Mouse (Mus musculus): Measurements from ENCODE around the gene Olfr1420. TPM values are rescaled to one million over a fixed set of nuclear protein-coding genes. Genes with fewer than 3 reads are reported as not detected.

Olfr1420 gene
- polyA plus RNA-seq (2012; rRNA removed): not detected in 2 replicates

DNA sequence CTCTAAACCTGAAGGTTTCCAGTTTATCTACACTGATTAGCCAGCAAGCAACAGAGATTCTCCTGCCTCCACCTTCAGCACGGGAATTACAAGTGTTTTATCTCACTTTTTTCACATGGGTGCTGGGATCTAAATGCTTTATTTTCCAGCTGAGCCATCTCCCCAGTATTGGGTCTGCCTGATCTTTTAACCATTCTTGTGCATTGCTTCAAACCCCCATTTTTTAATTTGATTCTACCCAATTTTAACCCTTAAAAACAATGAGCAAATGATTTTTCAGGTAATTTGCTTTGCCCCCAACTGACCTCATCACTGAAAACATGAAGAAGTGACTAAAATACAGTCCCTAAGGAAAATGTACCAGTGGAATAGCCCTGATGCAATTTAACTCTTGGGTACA, at the start of gene Olfr1420:
Gene Olfr1420, plus strand, starts transcription at position 301 of the 400 bp plus-strand sequence.
- H3K4me3 ChIP-seq (ENCODE audit: insufficient read depth, low read depth, low read length): no peak within 1 kb of the TSS
- no peak for TF ChIP-seq CTCF (conservative IDR thresholded peaks at IDR 0.05; ENCODE audit: insufficient read depth, insufficient read length, low read depth, low read length)
- no peak for TF ChIP-seq POLR2A (IDR thresholded peaks at IDR 0.05; ENCODE audit: low read depth, low read length)
- no peaks in the 10 kb centered on the region for H3K27me3 ChIP-seq (replicated peaks; ENCODE audit: control insufficient read depth, insufficient read depth, low read length)
- no peaks in the 10 kb centered on the region for H3K4me1 ChIP-seq (ENCODE audit: control insufficient read depth, insufficient read depth, low read length)
- no peak within 1 kb of the TSS for H3K27ac ChIP-seq (ENCODE audit: insufficient read depth, low read depth, low read length)
- no peak for DNase-seq
- no peaks in the 10 kb centered on the region for H3K36me3 ChIP-seq (ENCODE audit: control insufficient read depth, insufficient read depth, low read length)
- 52% methylated on average over 1 of the region's 1 CpGs for WGBS

- DNase-seq: no peak
- no peaks in the 10 kb centered on the region for H3K36me3 ChIP-seq (ENCODE audit: control insufficient read depth, insufficient read depth, low read length)
- 0 out of 2 replicates have a peak, but pooled peaks cover 2% of the 10 kb centered on the region for H3K4me1 ChIP-seq (ENCODE audit: control insufficient read depth, insufficient read depth, low read length)
- H3K4me3 ChIP-seq (ENCODE audit: insufficient read depth, low read depth, low read length): no peak within 1 kb of the TSS
- TF ChIP-seq POLR2A (IDR thresholded peaks at IDR 0.05; ENCODE audit: low read depth, low read length): no peak
- no peak for TF ChIP-seq CTCF (conservative IDR thresholded peaks at IDR 0.05; ENCODE audit: insufficient read depth, insufficient read length, low read depth, low read length)
- 94% methylated on average over 4 of the region's 4 CpGs for WGBS
- H3K27ac ChIP-seq (ENCODE audit: insufficient read depth, low read depth, low read length): no peak within 1 kb of the TSS
- H3K27me3 ChIP-seq (replicated peaks; ENCODE audit: control insufficient read depth, insufficient read depth, low read length): no peaks in the 10 kb centered on the region
Measured at GRCm38 (mm10) chr19:11839119-11839518, 47.2 kb upstream of the Olfr1420 start, which contains the start of gene Olfr1417. Gene Olfr1417, minus strand, starts transcription at chr19:11839219.

DNA sequence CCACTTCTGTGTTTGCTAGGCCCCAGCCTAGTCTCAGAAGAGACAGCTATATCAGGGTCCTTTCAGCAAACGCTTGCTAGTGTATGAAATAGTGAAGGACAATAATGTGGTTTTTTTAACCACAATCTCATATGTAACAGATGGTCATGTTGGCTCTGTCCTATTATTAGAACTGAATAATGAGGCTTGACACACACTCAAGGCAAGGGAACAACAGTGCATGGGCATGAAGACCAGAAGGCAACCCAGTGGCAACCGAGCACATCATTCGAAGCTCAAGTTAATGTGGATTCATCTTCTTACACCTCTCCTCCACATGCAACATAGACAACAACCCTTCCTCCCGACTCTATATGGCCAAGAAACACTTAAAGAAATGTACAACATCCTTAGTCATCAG, 40.0 kb upstream of the Olfr1420 start:
- WGBS: 84% methylated on average over 4 of the region's 4 CpGs
- H3K4me3 ChIP-seq (ENCODE audit: insufficient read depth, low read depth, low read length): no peak overlapping the region
- TF ChIP-seq CTCF (conservative IDR thresholded peaks at IDR 0.05; ENCODE audit: insufficient read depth, insufficient read length, low read depth, low read length) (no peak), POLR2A (IDR thresholded peaks at IDR 0.05; ENCODE audit: low read depth, low read length) (no peak)
- H3K36me3 ChIP-seq (ENCODE audit: control insufficient read depth, insufficient read depth, low read length): no peaks in the 10 kb centered on the region
- H3K27ac ChIP-seq (ENCODE audit: insufficient read depth, low read depth, low read length): no peak overlapping the region
- H3K27me3 ChIP-seq (replicated peaks; ENCODE audit: control insufficient read depth, insufficient read depth, low read length): no peaks in the 10 kb centered on the region
- DNase-seq: no peak
- H3K4me1 ChIP-seq (ENCODE audit: control insufficient read depth, insufficient read depth, low read length): no peaks in the 10 kb centered on the region

- Histone ChIP-seq H3K27ac (ENCODE audit: insufficient read depth, low read depth, low read length) (no peak overlapping the region), H3K27me3 (replicated peaks; ENCODE audit: control insufficient read depth, insufficient read depth, low read length) (no peaks in the 10 kb centered on the region), H3K4me1 (ENCODE audit: control insufficient read depth, insufficient read depth, low read length) (no peaks in the 10 kb centered on the region), H3K36me3 (ENCODE audit: control insufficient read depth, insufficient read depth, low read length) (no peaks in the 10 kb centered on the region), H3K4me3 (ENCODE audit: insufficient read depth, low read depth, low read length) (no peak overlapping the region)
- 63% methylated on average over 4 of the region's 4 CpGs for WGBS
- TF ChIP-seq POLR2A (IDR thresholded peaks at IDR 0.05; ENCODE audit: low read depth, low read length): no peak
- DNase-seq: no peak
Measured at GRCm38 (mm10) chr19:11852652-11853051, 33.7 kb upstream of the Olfr1420 start.

DNA sequence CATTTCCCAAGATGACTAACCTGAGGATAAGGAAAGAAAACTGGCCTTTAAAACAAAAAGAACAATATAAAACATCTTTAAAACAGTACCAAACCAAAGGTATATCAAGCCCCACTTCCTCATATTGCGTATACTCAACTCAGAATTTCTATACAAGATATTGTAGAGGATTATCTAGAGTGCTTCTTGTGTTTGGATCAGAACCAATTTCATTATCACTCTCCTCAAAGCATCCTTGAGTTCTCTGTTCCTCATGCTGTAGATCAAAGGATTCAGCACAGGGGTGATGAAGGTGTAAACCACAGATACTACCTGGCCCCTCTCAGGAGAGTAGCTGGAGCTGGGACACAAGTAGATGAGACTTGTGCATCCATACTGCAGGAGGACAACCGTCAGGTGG, 31.5 kb upstream of the Olfr1420 start:
- DNase-seq: no peak
- 97% methylated on average over 2 of the region's 2 CpGs for WGBS
- TF ChIP-seq POLR2A (IDR thresholded peaks at IDR 0.05; ENCODE audit: low read depth, low read length) (no peak), CTCF (conservative IDR thresholded peaks at IDR 0.05; ENCODE audit: insufficient read depth, insufficient read length, low read depth, low read length) (no peak)
- no peaks in the 10 kb centered on the region for H3K27me3 ChIP-seq (replicated peaks; ENCODE audit: control insufficient read depth, insufficient read depth, low read length)
- no peaks in the 10 kb centered on the region for H3K36me3 ChIP-seq (ENCODE audit: control insufficient read depth, insufficient read depth, low read length)
- no peak overlapping the region for H3K27ac ChIP-seq (ENCODE audit: insufficient read depth, low read depth, low read length)
- no peaks in the 10 kb centered on the region for H3K4me1 ChIP-seq (ENCODE audit: control insufficient read depth, insufficient read depth, low read length)
- no peak overlapping the region for H3K4me3 ChIP-seq (ENCODE audit: insufficient read depth, low read depth, low read length)

DNA sequence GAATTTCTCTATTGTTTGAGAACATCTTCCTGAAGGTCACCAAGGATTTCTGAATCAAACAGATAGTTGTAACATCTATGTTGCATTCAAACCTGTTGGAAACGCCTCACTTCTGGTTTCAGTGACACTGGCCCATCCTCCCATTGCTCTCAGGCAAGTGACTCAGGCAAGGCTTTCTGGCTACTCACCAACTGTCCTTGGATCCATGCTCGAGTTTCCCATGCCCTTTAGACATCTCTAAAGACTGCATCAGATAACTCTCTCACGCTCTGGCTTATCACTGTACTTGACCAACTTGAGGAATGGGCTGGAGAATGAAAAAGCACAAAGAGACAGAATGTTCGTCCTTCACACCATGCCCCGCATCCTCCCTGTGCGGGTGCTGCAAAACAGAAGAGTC, 29.9 kb upstream of the Olfr1420 start:
- Histone ChIP-seq H3K27ac (ENCODE audit: insufficient read depth, low read depth, low read length) (no peak overlapping the region), H3K36me3 (ENCODE audit: control insufficient read depth, insufficient read depth, low read length) (no peaks in the 10 kb centered on the region), H3K4me1 (ENCODE audit: control insufficient read depth, insufficient read depth, low read length) (no peaks in the 10 kb centered on the region), H3K27me3 (replicated peaks; ENCODE audit: control insufficient read depth, insufficient read depth, low read length) (no peaks in the 10 kb centered on the region), H3K4me3 (ENCODE audit: insufficient read depth, low read depth, low read length) (no peak overlapping the region)
- TF ChIP-seq POLR2A (IDR thresholded peaks at IDR 0.05; ENCODE audit: low read depth, low read length) (no peak), CTCF (conservative IDR thresholded peaks at IDR 0.05; ENCODE audit: insufficient read depth, insufficient read length, low read depth, low read length) (no peak)
- no peak for DNase-seq
- 75% methylated on average over 6 of the region's 6 CpGs for WGBS

DNA sequence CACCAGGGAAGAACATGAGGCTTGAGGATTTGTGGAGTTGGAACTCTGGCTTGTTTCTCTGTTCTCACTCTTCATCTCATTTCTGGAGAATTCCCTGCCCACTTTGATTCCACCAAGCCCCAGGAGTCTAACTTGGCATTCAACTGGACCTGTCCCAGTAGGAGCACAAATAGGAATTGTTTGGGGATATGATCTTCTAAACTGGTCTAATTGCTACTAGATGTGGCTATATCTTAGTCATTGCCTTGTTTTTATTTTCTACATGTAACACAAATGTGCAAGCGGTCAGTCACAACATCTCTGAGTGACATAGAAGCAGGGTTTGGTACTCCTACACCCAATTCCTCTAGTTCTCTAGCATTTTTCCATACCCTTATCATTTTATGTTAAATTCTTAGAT, 25.4 kb upstream of the Olfr1420 start, which contains the start of gene Olfr1418:
Gene Olfr1418, minus strand, starts transcription at position 101 of the 400 bp plus-strand sequence.
- H3K4me1 ChIP-seq (ENCODE audit: control insufficient read depth, insufficient read depth, low read length): no peaks in the 10 kb centered on the region
- H3K4me3 ChIP-seq (ENCODE audit: insufficient read depth, low read depth, low read length): no peak within 1 kb of the TSS
- 95% methylated on average over 1 of the region's 1 CpGs for WGBS
- no peak for DNase-seq
- H3K27me3 ChIP-seq (replicated peaks; ENCODE audit: control insufficient read depth, insufficient read depth, low read length): no peaks in the 10 kb centered on the region
- no peak within 1 kb of the TSS for H3K27ac ChIP-seq (ENCODE audit: insufficient read depth, low read depth, low read length)
- TF ChIP-seq POLR2A (IDR thresholded peaks at IDR 0.05; ENCODE audit: low read depth, low read length) (no peak), CTCF (conservative IDR thresholded peaks at IDR 0.05; ENCODE audit: insufficient read depth, insufficient read length, low read depth, low read length) (no peak)
- H3K36me3 ChIP-seq (ENCODE audit: control insufficient read depth, insufficient read depth, low read length): no peaks in the 10 kb centered on the region
